In genomic region chr15:63071921-63072320, GRCm38 (mm10) we compare ENCODE assay signal across 18 mouse cellular contexts.
"Had no signal": no experiment of that assay in that cellular context is flagged by ENCODE, and none has a peak within 500 bp of the region (broad histone marks: within the 10 kb centered on the region; RNA-seq: fewer than 3 reads in every experiment).

No protein-coding gene starts in this region.

- ATAC-seq: forebrain, embryonic 13.5 days; forebrain, embryonic 14.5 days; forebrain, embryonic 15.5 days; forebrain, embryonic 16.5 days; forebrain, postnatal 0 days had no signal

- DNase-seq: cerebellum, postnatal 10 days; cerebellum, postnatal 14 days; cerebellum, postnatal 25 days; cerebellum, postnatal 36 days; embryo, embryonic 11 days; forebrain, postnatal 0 days; gastrocnemius, adult 2 months; gastrocnemius, postnatal 10 days; gastrocnemius, postnatal 14 days; gastrocnemius, postnatal 25 days; gastrocnemius, postnatal 36 days; heart, adult 11 months; heart, adult 18-20 months; heart, adult 2 months had no signal
